Mouse (Mus musculus) left cerebral cortex, adult 11 months (tissue): ENCODE results near the gene Rhbdd3.

Experiments
- DNase-seq: peaks from one replicate; pipeline ENCODE4 v3.0.0; 2022; ENCODE audit warnings: low spot score

Rhbdd3 gene

GRCm38 (mm10) chr11:5129035-5129480 lies 30.3 kb downstream of the Rhbdd3 start:
- no peak for DNase-seq

DNA sequence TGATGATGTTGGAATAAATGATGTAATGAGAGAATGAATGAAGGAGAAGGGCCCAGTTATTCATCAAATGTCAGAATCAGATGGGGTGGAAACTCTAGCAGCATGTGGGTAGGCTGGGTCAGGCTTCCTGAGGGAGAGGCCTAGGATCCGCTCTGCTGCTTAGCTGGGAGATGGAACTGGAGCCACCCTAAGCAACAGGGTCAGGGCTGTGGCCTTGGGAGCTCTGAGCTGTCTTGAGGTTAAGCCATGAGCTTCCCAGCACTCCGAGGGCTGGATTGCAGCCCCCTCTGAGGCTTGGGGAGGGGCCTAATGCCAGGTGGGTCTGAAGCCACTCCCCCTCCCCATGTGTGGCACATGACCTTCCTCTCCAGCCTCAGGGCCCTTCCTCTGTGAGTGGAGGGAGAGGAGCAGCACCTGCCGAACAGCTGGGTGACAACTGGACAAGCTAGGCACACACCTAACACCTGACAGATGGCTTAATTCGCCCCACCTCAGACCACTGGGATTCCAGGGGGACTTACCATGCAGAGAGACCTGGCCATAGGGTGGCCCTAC lies 31.5 kb downstream of the Rhbdd3 start:
- DNase-seq: no peak

GRCm38 (mm10) chr11:5132751-5133150 lies 34.0 kb downstream of the Rhbdd3 start:
- no peak for DNase-seq

DNA sequence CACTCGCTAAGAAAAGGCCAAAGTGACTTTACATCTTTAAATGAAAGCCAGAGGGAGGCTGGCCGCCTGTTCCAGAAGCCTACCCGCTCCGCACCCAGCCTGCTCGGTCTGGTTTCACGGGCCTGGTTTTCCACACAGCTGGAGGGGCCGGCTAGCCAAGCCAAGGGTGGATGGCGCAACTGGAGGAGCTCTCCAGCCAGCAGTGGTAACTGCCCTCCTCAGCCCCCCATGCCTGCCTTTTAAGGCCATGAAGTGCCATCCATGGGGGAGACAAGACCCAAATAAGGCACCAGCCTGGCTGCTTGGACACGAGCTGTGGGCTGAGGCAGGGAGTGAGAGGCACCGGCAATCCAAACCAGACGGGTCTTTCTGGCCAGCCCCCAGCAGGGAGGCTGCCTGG lies 37.2 kb downstream of the Rhbdd3 start:
- DNase-seq: no peak

GRCm38 (mm10) chr11:5138642-5139041 lies 39.9 kb downstream of the Rhbdd3 start:
- no peak for DNase-seq

DNA sequence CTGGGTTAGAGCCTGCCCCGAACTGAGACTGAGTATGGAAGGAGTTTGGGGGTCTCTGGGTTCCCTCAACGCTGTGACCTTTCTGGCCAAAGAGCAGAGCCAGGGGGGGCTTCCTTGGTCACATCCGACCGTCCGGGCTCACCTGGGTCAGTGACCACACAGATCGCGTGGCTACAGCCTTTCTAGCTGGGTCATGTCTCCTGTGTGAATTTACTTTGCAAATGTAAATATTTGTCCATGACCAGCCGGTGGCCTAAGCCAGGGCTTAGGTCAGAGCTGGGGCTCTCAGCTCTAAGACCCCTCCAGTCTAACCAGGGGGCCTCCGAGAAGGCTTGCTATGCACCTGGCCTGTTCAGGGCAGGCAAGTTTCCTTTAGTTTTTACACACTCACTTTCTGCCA lies 40.6 kb downstream of the Rhbdd3 start:
- DNase-seq: no peak

DNA sequence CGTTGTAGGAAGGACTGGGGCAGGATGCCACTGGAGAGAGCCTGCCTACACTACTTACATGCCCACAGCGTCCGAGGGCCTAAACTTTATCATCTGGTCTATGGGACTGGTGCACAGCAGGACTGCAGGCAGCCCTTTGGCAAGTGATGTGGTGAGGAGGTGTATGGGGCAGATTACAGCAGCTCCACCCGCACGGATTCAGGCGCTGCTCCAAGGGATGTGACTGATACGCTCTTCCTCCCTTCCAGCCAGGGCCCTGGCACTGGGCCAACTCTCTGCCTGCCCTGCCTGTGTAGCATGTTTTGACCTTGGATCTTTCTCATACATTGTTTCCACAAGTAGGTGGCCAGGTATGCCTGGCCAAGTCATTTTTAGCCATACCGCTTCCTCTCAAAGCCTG lies 41.9 kb downstream of the Rhbdd3 start:
- no peak for DNase-seq

DNA sequence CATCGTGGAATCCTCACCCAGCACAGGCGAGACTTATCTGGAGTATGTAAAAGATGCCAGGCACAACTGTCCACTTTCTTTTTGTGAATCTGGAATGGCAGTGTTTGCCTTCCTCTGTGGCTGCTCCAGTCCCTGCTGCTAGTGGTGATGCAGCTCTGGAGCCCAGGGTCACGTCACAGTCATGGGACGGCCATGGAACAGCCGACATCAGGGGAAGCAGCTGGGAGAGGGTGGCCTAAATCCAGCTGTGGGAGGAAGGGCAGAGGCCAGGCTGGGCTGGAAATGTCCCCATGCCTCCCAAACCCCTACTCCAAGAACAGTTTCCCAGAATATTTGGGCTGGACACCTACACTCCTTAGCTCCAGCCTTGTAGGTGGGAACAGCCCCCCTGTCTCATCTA lies 42.5 kb downstream of the Rhbdd3 start:
- no peak for DNase-seq

GRCm38 (mm10) chr11:5141965-5142364 lies 43.2 kb downstream of the Rhbdd3 start:
- no peak for DNase-seq

- no peak for DNase-seq
Measured at GRCm38 (mm10) chr11:5145600-5145999, 46.9 kb downstream of the Rhbdd3 start.

DNA sequence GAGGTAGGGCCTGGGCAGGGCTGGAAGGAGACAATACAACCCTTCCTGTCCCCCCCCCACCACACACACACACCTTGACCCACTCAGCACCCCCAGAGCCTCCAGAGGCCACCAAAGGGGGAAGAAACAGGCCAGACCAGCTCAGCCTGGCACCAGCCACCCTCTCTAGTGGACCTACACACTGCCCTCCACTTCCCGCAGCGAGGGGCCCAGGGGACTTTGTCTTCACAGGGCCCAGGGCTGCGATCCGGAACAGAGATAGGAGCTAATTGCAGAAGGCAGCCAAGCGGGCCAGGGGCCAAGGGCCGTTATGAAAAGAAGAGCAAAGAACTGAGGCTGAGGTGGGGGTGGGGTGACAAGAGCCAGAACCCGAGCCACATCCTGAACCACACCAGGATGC lies 50.5 kb downstream of the Rhbdd3 start:
- DNase-seq: no peak

DNA sequence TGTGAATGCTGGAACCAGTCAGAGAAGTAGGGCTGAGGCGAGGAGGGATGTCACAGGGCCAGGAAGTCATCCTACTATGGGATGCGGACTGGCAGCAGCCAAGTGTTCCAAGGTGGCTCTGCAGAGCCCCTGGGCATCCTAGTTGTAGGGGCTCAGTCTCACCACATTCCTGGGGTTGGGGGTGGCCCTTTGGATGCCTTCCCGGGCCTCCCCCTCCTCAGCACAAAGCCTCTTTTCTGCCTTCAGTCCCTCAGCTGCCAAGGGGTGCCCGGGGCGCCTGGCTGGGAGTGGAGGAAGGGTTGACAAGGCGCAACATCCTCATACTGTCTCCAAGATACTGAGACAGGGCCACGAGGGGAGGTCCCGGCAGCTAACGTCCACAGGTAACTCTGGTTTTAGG lies 51.2 kb downstream of the Rhbdd3 start:
- DNase-seq: no peak

DNA sequence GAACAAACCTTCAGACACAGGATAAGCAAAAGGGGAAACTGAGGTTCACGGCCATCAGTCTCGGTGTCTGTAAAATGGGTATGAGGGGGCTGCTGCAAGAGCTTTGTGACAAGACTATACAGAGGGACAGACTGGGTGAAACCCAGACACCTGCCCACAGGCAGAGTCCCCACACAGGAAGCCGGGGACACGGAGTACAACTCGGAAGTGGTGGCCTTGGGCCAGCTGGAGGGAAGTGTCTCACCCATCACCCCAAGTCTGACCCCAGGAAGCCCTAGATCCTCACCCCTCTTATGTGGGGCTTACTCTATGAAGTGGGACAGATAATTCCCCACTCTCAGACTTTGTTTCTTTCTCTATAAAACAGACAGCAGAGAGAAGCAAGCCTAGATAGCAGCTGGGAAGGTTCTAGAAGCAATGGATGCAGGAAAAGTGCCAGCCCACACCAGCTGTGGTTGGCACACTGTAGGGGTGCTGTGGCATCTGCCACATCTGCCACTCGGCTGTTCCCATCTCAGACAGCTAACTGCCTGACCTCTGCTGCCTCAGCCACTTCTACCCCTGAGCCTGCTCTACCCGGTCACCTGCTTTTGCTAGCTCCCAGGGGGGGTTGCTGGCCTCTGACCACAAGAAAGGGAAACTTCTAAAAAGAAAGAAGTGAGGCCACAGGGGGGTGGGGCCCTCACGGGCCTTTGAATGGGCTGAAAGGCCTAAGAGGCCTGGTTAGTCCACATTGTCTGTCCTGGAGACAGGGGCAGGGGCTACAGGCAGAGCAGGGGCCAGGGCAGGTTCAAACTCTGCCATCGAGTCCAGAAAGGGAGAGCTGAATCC lies 51.9 kb downstream of the Rhbdd3 start:
- DNase-seq: no peak

- no peak for DNase-seq
Measured at GRCm38 (mm10) chr11:5151247-5151630, 52.5 kb downstream of the Rhbdd3 start.

DNA sequence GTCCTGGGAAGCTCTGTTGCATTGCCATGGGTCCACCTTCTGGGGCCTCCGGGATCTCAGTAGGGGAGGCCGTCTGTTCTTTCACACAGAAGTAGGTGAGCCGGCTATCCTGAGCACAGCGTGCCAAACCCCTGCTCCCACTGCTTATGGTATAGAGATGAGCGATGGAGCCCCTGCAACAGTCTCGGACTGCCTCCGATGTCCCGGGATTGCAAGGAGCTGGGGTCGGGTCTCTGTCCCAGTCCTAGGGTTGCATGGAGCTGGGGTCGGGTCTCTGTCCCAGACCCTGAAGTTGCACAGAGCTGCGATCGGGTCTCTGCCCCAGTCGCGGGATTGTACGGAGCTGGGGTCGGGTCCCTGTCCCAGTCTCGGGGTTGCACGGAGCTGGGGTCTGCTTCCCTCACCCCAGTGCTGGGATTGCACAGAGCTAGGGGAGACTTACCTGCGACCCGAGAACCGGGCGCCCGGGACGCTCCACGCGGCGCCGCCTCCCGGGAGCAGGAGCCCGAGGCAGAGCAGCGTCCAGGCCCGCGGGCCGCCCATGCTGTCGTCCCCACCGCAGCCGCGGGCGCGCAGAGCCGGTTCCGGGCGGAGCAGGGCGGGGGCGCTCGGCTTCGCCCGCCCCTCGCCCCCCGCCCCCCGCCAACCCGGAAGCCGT lies 53.1 kb downstream of the Rhbdd3 start, which contains the start of gene Emid1:
Gene Emid1 (minus strand): TSS at position 578 of the 658 bp plus-strand sequence.
- no peak for DNase-seq

DNA sequence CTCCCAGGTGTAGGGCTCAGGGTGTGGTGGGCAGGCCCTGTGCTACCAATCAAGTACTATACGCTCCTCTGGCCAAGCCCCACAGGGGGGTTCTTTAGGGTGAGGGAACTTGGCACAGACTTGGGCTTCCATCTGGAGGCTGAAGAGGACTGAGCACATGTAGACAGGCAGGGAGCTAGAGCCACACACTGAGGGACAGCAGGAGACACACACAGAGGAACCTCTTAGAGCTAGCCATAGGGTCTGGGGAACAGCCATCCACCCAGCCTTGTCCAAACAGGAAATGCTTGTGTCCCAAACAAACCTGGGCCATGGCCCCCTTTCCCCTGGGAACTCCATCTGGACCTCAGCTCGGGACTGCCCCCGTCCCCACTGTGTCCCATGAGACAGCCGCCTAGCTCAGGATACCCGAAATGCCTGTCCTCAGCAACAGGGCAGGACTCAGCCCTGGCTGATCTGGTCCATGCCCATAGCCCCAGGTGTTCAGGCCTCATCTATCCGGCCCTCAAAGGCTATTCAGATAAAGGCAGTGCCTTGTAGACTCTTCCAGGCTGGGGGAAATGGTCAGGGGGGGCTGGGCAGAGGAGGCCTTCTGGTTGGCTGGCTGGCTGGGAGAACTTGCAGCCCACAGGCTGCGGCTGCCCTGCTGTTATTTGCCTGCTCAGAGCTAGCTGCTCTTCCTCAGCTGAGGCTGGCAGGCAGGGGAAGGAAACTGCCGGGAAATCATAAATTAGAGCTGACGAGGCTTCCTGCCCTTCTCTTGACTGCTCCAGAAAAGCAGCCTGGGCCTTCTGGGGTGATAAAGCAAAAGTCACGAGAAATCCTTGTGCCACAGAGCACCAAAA lies 56.5 kb downstream of the Rhbdd3 start:
- DNase-seq: no peak
